Mouse (Mus musculus) midbrain, embryonic 16.5 days (tissue): ENCODE results near the gene Gm45713. TPM values are rescaled to one million over a fixed set of nuclear protein-coding genes. Genes with fewer than 3 reads are reported as not detected.

Experiments
- ATAC-seq: fragments of 200-750 bp; cut with Nextera tagmentation; 2 replicates; pipeline ENCODE4 v1.8.0; 2017; ENCODE audit warnings: moderate TSS enrichment
- H3K27ac ChIP-seq: fragments of 300-500 bp; sonication (generic); 2 replicates; pipeline ENCODE4 v1.5.1; 2014; ENCODE audit warnings: mild to moderate bottlenecking, low read length, mixed read lengths
- H3K27me3 ChIP-seq: fragments of 300-500 bp; sonication (generic); 2 replicates; pipeline ENCODE4 v1.6.1; 2014; ENCODE audit warnings: low read depth, low read length, mixed read lengths; ENCODE audit not compliant: control insufficient read depth, insufficient read depth
- H3K36me3 ChIP-seq: fragments of 300-500 bp; sonication (generic); 2 replicates; pipeline ENCODE4 v1.6.1; 2014; ENCODE audit warnings: mild to moderate bottlenecking, low read length, moderate library complexity, mixed read lengths; ENCODE audit not compliant: control insufficient read depth, insufficient read depth
- H3K4me1 ChIP-seq: fragments of 300-500 bp; sonication (generic); 2 replicates; pipeline ENCODE4 v1.6.1; 2014; ENCODE audit warnings: mild to moderate bottlenecking, low read length, mixed read lengths; ENCODE audit not compliant: control insufficient read depth, insufficient read depth
- H3K4me2 ChIP-seq: fragments of 300-500 bp; sonication (generic); 2 replicates; pipeline ENCODE4 v1.6.1; 2014; ENCODE audit warnings: mild to moderate bottlenecking, low read length, mixed read lengths
- H3K4me3 ChIP-seq: fragments of 300-500 bp; sonication (generic); 2 replicates; pipeline ENCODE4 v1.5.1; 2014; ENCODE audit warnings: low read depth, mild to moderate bottlenecking, low read length, moderate library complexity, mixed read lengths
- H3K9ac ChIP-seq: fragments of 300-500 bp; sonication (generic); 2 replicates; pipeline ENCODE4 v1.6.1; 2014; ENCODE audit warnings: low read depth, low read length, mixed read lengths
- H3K9me3 ChIP-seq: fragments of 300-500 bp; sonication (generic); replicated peaks from 2 replicates; pipeline ENCODE4 v1.6.1; 2014; ENCODE audit warnings: mild to moderate bottlenecking, low read length, mixed read lengths; ENCODE audit not compliant: control insufficient read depth, poor library complexity, severe bottlenecking
- WGBS: fragments of 180-500 bp; shearing (Covaris S2); extraction: QIAGEN DNeasy Blood & Tissue Kit; methylation state at CpG from one replicate; pipeline ENCODE4 v1.1.7; 2014; 5-methylcytosine and 5-hydroxymethylcytosine counted together
- microRNA counts: library from miRNA; unstranded; fragments of <30 nt; microRNA quantifications from one replicate; lab custom pipeline; 2016
- microRNA-seq: library from miRNA; unstranded; fragments of <30 nt; microRNA quantifications from one replicate; pipeline ENCODE4, GENCODE M21; 2017
- polyA plus RNA-seq: library from polyadenylated mRNA; unstranded; fragments of >200 nt; fragmentation: Nextera tagmentation; extraction: Ambion mirVana; gene quantifications from 2 replicates; pipeline ENCODE4 v1.2.1, GENCODE M21; 2015

The Gm45713 gene
- polyA plus RNA-seq, 1 experiment from 2014 or later = not detected

DNA sequence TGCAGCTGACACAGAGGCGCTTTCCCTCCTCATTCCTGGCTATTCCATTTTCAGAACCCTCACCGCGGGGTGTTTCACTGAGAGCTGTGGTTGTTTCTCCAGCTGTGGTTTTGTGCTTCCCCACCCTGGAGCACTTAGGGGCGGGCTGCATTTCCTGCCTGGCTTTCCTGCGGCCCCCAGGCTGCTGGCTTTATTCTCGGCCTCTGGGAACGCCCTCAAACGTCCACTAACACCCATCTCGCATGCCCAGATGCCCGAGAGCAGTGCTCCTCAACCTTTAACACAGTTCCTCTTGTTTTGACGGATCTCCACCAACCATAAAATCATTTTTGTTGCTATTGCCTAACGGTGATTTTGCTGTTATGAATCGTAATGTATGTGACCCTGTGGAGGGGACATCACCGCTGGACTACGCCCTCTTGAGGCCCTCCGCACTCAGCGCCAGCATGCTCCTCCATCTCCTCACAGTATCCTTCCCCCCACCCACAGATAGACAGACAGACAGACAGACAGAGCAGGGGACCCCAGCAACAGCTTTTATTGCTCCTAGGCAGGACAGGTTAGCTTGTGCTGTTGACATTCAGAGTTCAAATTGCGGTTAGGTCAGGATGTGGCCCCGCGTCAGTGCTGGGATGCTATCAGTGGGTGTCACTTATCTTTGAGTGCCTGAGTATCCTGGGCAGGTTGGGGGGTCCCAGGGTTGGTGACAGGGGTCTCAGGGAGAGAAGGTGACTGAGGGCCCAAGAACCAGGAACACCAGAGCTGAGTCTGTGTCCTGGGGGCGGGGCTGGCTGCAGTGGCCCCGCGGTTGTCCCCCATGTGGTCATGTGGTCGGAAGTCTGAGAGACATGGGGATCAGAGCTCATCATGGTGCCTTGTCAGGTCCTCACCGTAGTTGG lies 53.4 kb downstream of the Gm45713 start:
- no peak for ATAC-seq
- H3K9ac ChIP-seq = peak overlapping the region; percentile 20; the same call in 1 of the 2 replicates
- 78% methylated on average over 25 of the region's 25 CpGs for WGBS

GRCm38 (mm10) chr7:45081016-45081415 lies 55.0 kb downstream of the Gm45713 start:
- no peak overlapping the region for H3K27ac ChIP-seq
- H3K4me3 ChIP-seq = no peak overlapping the region
- H3K4me2 ChIP-seq = no peak overlapping the region
- peaks cover 14% of the 10 kb centered on the region for H3K36me3 ChIP-seq
- H3K27me3 ChIP-seq = no peaks in the 10 kb centered on the region
- ATAC-seq = no peak
- 45% methylated on average over 5 of the region's 5 CpGs for WGBS
- no peaks in the 10 kb centered on the region for H3K4me1 ChIP-seq
- no peak overlapping the region for H3K9ac ChIP-seq
- no peaks in the 10 kb centered on the region for H3K9me3 ChIP-seq

More for the DNA sequence above, 53.4 kb downstream of the Gm45713 start:
- Histone ChIP-seq H3K4me1 (no peaks in the 10 kb centered on the region), H3K4me2 (no peak overlapping the region), H3K27ac (peak overlapping the region; percentile 53), H3K4me3 (no peak overlapping the region), H3K27me3 (no peaks in the 10 kb centered on the region), H3K9me3 (no peaks in the 10 kb centered on the region), H3K36me3 (peaks cover 7% of the 10 kb centered on the region; the same call in 1 of the 2 replicates)

GRCm38 (mm10) chr7:45079856-45080255 lies 56.2 kb downstream of the Gm45713 start:
- Histone ChIP-seq H3K4me3 (no peak overlapping the region), H3K4me2 (no peak overlapping the region), H3K27ac (peak overlapping the region; percentile 9; the same call in 1 of the 2 replicates), H3K36me3 (peaks cover 14% of the 10 kb centered on the region), H3K9ac (no peak overlapping the region), H3K4me1 (no peaks in the 10 kb centered on the region), H3K9me3 (no peaks in the 10 kb centered on the region), H3K27me3 (no peaks in the 10 kb centered on the region)
- ATAC-seq = peak; percentile 46; the same call in 1 of the 2 replicates
- 1% methylated on average over 10 of the region's 10 CpGs for WGBS

DNA sequence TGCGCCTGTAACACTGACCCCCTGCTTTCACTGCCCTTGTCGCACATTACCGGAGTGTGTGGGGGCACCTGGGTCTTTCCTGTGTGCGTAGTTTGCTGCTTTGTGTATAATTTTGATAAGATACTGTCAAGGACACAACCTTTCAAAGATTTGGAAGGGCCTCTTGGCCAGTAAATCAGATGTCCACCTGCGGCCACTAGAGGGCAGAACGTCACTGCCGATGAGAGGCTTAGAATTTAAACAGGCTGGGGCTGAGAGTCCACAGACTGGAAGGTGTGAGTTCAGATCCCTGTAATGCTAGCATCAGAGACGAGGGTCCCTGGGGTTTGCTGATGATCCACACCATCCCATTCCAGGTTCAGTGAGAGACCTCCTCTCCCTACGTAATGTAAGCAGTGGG lies 57.5 kb downstream of the Gm45713 start:
- peaks cover 14% of the 10 kb centered on the region for H3K36me3 ChIP-seq
- H3K27me3 ChIP-seq = no peaks in the 10 kb centered on the region
- H3K4me1 ChIP-seq = no peaks in the 10 kb centered on the region
- no peak overlapping the region for H3K4me2 ChIP-seq
- no peak overlapping the region for H3K4me3 ChIP-seq
- 0 out of 2 replicates have a peak, but pooled peaks have one; percentile 7 for ATAC-seq
- WGBS = 38% methylated on average over 9 of the region's 9 CpGs
- no peaks in the 10 kb centered on the region for H3K9me3 ChIP-seq
- no peak overlapping the region for H3K27ac ChIP-seq
- no peak overlapping the region for H3K9ac ChIP-seq

- H3K9me3 ChIP-seq = no peaks in the 10 kb centered on the region
- no peak overlapping the region for H3K4me2 ChIP-seq
- no peaks in the 10 kb centered on the region for H3K4me1 ChIP-seq
- no peak overlapping the region for H3K9ac ChIP-seq
- no peak for ATAC-seq
- no peak overlapping the region for H3K4me3 ChIP-seq
- peaks cover 14% of the 10 kb centered on the region for H3K36me3 ChIP-seq
- H3K27ac ChIP-seq = no peak overlapping the region
- H3K27me3 ChIP-seq = no peaks in the 10 kb centered on the region
- 94% methylated on average over 2 of the region's 2 CpGs for WGBS
These were observed 58.2 kb downstream of the Gm45713 start for GRCm38 (mm10) chr7:45077829-45078228.

GRCm38 (mm10) chr7:45077322-45077721 lies 58.7 kb downstream of the Gm45713 start:
- no peak overlapping the region for H3K27ac ChIP-seq
- no peak overlapping the region for H3K4me3 ChIP-seq
- ATAC-seq = no peak
- H3K27me3 ChIP-seq = no peaks in the 10 kb centered on the region
- H3K4me2 ChIP-seq = no peak overlapping the region
- no peaks in the 10 kb centered on the region for H3K4me1 ChIP-seq
- H3K9me3 ChIP-seq = no peaks in the 10 kb centered on the region
- WGBS = 92% methylated on average over 14 of the region's 14 CpGs
- no peak overlapping the region for H3K9ac ChIP-seq
- peaks cover 14% of the 10 kb centered on the region for H3K36me3 ChIP-seq

DNA sequence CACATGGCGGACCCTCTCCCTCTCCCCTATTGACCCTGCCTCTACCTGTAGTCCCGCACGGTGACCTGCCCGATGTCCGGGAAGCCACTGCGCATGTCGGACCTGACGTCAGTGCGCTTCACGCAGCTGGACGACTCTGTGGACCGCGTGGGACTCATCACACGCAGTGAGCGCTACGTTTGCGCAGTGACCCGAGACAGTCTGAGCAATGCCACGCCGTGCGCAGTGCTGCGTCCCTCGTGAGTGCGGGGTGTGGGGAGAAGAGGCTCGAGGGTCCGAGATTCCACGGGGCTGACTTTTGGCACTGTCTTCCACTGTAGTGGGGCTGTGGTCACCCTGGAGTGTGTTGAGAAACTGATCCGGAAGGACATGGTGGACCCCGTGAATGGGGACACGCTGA lies 59.5 kb downstream of the Gm45713 start:
- Histone ChIP-seq H3K9ac (no peak overlapping the region), H3K4me1 (no peaks in the 10 kb centered on the region), H3K4me2 (no peak overlapping the region), H3K36me3 (peaks cover 14% of the 10 kb centered on the region), H3K27ac (no peak overlapping the region), H3K9me3 (no peaks in the 10 kb centered on the region), H3K27me3 (no peaks in the 10 kb centered on the region), H3K4me3 (no peak overlapping the region)
- WGBS = 91% methylated on average over 30 of the region's 30 CpGs
- no peak for ATAC-seq

MicroRNA genes within 50 kb of the gene (microRNA counts, 519-probe panel; counts per million panel counts)
- 2,597 counts per million, percentile 77 among the panel's probes with 10 or more counts for microRNA mmu-miR-150 (lab: Ali Mortazavi, UCI)

Small RNA genes within 50 kb of the gene (microRNA-seq; reads per million reads assigned to microRNA genes)
- 85.0 reads per million, percentile 52 among the genes with 10 or more reads in this experiment for gene Mir150
- 12.9 reads per million, percentile 33 among the genes with 10 or more reads in this experiment for gene Mir5121
- not detected for gene Mir7055

Other genes starting within 250 kb of the Gm45713 start
- gene Med25, start 243.5 kb downstream of the Gm45713 start, polyA plus RNA-seq = 153 and 158 TPM in 2 replicates
- 20.0 and 22.3 TPM in 2 replicates for gene Fuz, start 240.2 kb downstream of the Gm45713 start, polyA plus RNA-seq
- gene Ap2a1, start 206.7 kb downstream of the Gm45713 start, polyA plus RNA-seq = 122 and 136 TPM in 2 replicates
- gene Tsks, start 193.0 kb downstream of the Gm45713 start, polyA plus RNA-seq = 0.10 and 0.25 TPM in 2 replicates
- gene Cpt1c, start 161.4 kb downstream of the Gm45713 start, polyA plus RNA-seq = 58.4 and 63.1 TPM in 2 replicates
- 671 and 697 TPM in 2 replicates for gene Prmt1, start 149.7 kb downstream of the Gm45713 start, polyA plus RNA-seq
- 52.3 and 53.6 TPM in 2 replicates for gene Irf3, start 138.6 kb downstream of the Gm45713 start, polyA plus RNA-seq
- 7.0 and 8.3 TPM in 2 replicates for gene Bcl2l12, start 137.5 kb downstream of the Gm45713 start, polyA plus RNA-seq
- 42.4 and 47.8 TPM in 2 replicates for gene Scaf1, start 119.9 kb downstream of the Gm45713 start, polyA plus RNA-seq
- gene Rras, start 118.3 kb downstream of the Gm45713 start, polyA plus RNA-seq = 12.2 and 12.4 TPM in 2 replicates
- gene Prr12, start 83.3 kb downstream of the Gm45713 start, polyA plus RNA-seq = 13.6 and 13.9 TPM in 2 replicates
- gene Nosip, start 73.8 kb downstream of the Gm45713 start, polyA plus RNA-seq = 64.1 and 67.7 TPM in 2 replicates
- gene Prrg2, start 73.6 kb downstream of the Gm45713 start, polyA plus RNA-seq = 12.5 and 13.6 TPM in 2 replicates
- 43.5 and 47.8 TPM in 2 replicates for gene Rcn3, start 44.0 kb downstream of the Gm45713 start, polyA plus RNA-seq
- 22.7 and 27.9 TPM in 2 replicates for gene Fcgrt, start 32.4 kb downstream of the Gm45713 start, polyA plus RNA-seq
- gene Rps11, start 11.8 kb downstream of the Gm45713 start, polyA plus RNA-seq = 657 and 700 TPM in 2 replicates
- gene Rpl13a, start 7.5 kb downstream of the Gm45713 start, polyA plus RNA-seq = 602 and 620 TPM in 2 replicates
- 1.5 and 2.2 TPM in 2 replicates for gene Flt3l, start 201 bp upstream of the Gm45713 start, polyA plus RNA-seq
- gene Pih1d1, start 18.1 kb upstream of the Gm45713 start, polyA plus RNA-seq = 89.9 and 91.9 TPM in 2 replicates
- gene Aldh16a1, start 18.4 kb upstream of the Gm45713 start, polyA plus RNA-seq = 13.7 and 18.2 TPM in 2 replicates
- gene Slc17a7, start 27.7 kb upstream of the Gm45713 start, polyA plus RNA-seq = 0.55 and 1.1 TPM in 2 replicates
- not detected in 2 replicates for gene Gfy, start 43.3 kb upstream of the Gm45713 start, polyA plus RNA-seq
- 1.1 and 1.2 TPM in 2 replicates for gene Pth2, start 44.8 kb upstream of the Gm45713 start, polyA plus RNA-seq
- 0.45 and 0.53 TPM in 2 replicates for gene Ccdc155, start 68.7 kb upstream of the Gm45713 start, polyA plus RNA-seq
- gene Dkkl1, start 75.9 kb upstream of the Gm45713 start, polyA plus RNA-seq = 6.2 and 10.5 TPM in 2 replicates
- gene Tead2, start 79.5 kb upstream of the Gm45713 start, polyA plus RNA-seq = 30.5 and 39.5 TPM in 2 replicates
- 1.3 and 1.4 TPM in 2 replicates for gene Cd37, start 102.9 kb upstream of the Gm45713 start, polyA plus RNA-seq
- gene Slc6a16, start 104.9 kb upstream of the Gm45713 start, polyA plus RNA-seq = 0.93 and 1.2 TPM in 2 replicates
- gene Slc6a21, start 141.3 kb upstream of the Gm45713 start, polyA plus RNA-seq = not detected in 2 replicates
- gene Trpm4, start 197.5 kb upstream of the Gm45713 start, polyA plus RNA-seq = 11.1 and 12.4 TPM in 2 replicates
- gene Hrc, start 199.1 kb upstream of the Gm45713 start, polyA plus RNA-seq = 0.39 and 0.40 TPM in 2 replicates
- 28.5 and 29.2 TPM in 2 replicates for gene Ppfia3, start 230.8 kb upstream of the Gm45713 start, polyA plus RNA-seq
- 27.0 and 39.9 TPM in 2 replicates for gene Lin7b, start 234.4 kb upstream of the Gm45713 start, polyA plus RNA-seq